Mouse (Mus musculus) urinary bladder, postnatal 25 days (tissue): ENCODE results near the gene Rab7b.

ENCODE experiments used
- DNase-seq: peaks from one replicate; pipeline ENCODE4 v3.0.0; 2022; ENCODE audit warnings: low spot score

Gene Rab7b

GRCm38 (mm10) chr1:131739481-131740160, 51.1 kb downstream of the Rab7b start:
- DNase-seq, result no peak

- no peak for DNase-seq
These were observed 55.5 kb downstream of the Rab7b start, which contains the start of gene Slc26a9 for GRCm38 (mm10) chr1:131743868-131744464. TSS of gene Slc26a9 (plus strand) at chr1:131744022.

- no peak for DNase-seq
These were observed 56.9 kb downstream of the Rab7b start for GRCm38 (mm10) chr1:131745391-131745790.

- no peak for DNase-seq
These were observed 59.3 kb downstream of the Rab7b start for GRCm38 (mm10) chr1:131747761-131748160.

GRCm38 (mm10) chr1:131748636-131749035, 60.1 kb downstream of the Rab7b start:
- no peak for DNase-seq

GRCm38 (mm10) chr1:131749706-131750545, 61.4 kb downstream of the Rab7b start:
- no peak for DNase-seq

GRCm38 (mm10) chr1:131751181-131751890, 62.8 kb downstream of the Rab7b start:
- DNase-seq, result no peak

GRCm38 (mm10) chr1:131751891-131752311, 63.4 kb downstream of the Rab7b start:
- DNase-seq, result no peak

- no peak for DNase-seq
These were observed 65.8 kb downstream of the Rab7b start for GRCm38 (mm10) chr1:131754212-131754829.

- DNase-seq, result no peak
These were observed 66.4 kb downstream of the Rab7b start for GRCm38 (mm10) chr1:131754916-131755315.

- no peak for DNase-seq
These were observed 68.7 kb downstream of the Rab7b start for GRCm38 (mm10) chr1:131757211-131757610.

- no peak for DNase-seq
These were observed 70.3 kb downstream of the Rab7b start for GRCm38 (mm10) chr1:131758796-131759195.

GRCm38 (mm10) chr1:131759667-131760427, 71.4 kb downstream of the Rab7b start:
- no peak for DNase-seq

GRCm38 (mm10) chr1:131760428-131760820, 71.9 kb downstream of the Rab7b start:
- no peak for DNase-seq

- DNase-seq, result no peak
These were observed 72.8 kb downstream of the Rab7b start for GRCm38 (mm10) chr1:131761079-131761831.

- no peak for DNase-seq
These were observed 75.2 kb downstream of the Rab7b start for GRCm38 (mm10) chr1:131763683-131764082.

GRCm38 (mm10) chr1:131764581-131765338, 76.3 kb downstream of the Rab7b start:
- no peak for DNase-seq
